Mouse (Mus musculus): ENCODE data around the gene Msantd4. TPM values are rescaled to one million over a fixed set of nuclear protein-coding genes. Genes with fewer than 3 reads are reported as not detected.
"Not testable (repeated sequence)": the region's sequence is repeated elsewhere in the genome, so short reads cannot be mapped to it uniquely, and the experiment has no call there.

Gene Msantd4
- 71.9 and 72.0 TPM in 2 replicates for polyA plus RNA-seq (2014; fragmentation: Nextera tagmentation; extraction: Ambion mirVana)

DNA sequence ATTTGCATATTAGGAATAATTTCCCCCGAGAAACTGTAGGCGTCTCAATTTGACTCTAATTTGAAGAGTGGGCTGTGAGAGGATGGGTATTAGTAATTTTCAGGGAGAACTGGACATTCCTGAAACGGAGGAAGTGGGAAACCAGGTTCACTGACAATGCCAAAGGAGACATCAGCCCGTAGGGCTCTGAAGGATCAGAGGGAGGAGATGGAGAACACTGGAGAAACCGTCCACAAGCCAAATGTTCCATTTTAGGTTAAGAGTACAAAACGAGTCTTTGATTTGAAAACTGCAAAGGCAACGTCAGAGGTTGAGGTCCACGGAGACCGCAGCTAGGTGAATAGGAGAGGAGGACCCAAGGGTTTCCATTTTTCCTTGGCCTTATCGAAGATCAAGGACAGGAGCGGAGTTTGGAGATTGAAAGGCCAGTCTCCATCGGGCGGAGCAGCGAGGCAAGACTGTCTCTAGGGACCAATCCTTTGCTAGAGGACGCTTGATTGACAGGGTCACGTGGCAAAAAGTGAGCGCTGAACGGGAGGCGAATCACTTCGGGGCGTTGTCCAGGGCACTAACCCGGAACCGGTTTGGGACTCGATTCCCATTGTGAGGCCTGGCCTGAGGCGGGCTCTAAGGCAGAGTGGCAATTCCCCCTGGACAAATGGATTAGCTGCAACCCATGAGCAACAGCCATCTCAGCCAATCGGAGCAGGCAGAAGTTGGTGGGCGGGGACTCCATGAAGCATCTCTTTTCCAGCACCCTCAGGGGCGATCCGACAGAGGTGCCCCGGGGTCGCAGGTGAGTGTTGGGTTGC is at the start of gene Msantd4:
Gene Msantd4, plus strand, starts transcription at position 735 of the 812 bp plus-strand sequence.
- DNase-seq (ENCODE audit: low spot score), result peak; percentile 100
- H3K27ac ChIP-seq (ENCODE audit: low read depth, low read length), result peak within 1 kb of the TSS; percentile 84
- H3K27me3 ChIP-seq (replicated peaks; ENCODE audit: control insufficient read depth, insufficient read depth, low read length), result no peaks in the 10 kb centered on the region
- peaks cover 15% of the 10 kb centered on the region for H3K4me1 ChIP-seq (ENCODE audit: control insufficient read depth, insufficient read depth, low read length)
- ATAC-seq, result peak; percentile 100
- H3K9ac ChIP-seq (ENCODE audit: low read length), result peak within 1 kb of the TSS; percentile 77
- WGBS, result under 1% methylated on average over 31 of the region's 31 CpGs
- H3K9me3 ChIP-seq (replicated peaks; ENCODE audit: control insufficient read depth, low read length), result no peaks in the 10 kb centered on the region
- H3K36me3 ChIP-seq (ENCODE audit: control insufficient read depth, insufficient read depth, low read length), result peaks cover 3% of the 10 kb centered on the region
- H3K4me3 ChIP-seq (ENCODE audit: low read depth, low read length), result peak within 1 kb of the TSS; percentile 73
- H3K4me2 ChIP-seq (ENCODE audit: low read length), result peak within 1 kb of the TSS; percentile 67

DNA sequence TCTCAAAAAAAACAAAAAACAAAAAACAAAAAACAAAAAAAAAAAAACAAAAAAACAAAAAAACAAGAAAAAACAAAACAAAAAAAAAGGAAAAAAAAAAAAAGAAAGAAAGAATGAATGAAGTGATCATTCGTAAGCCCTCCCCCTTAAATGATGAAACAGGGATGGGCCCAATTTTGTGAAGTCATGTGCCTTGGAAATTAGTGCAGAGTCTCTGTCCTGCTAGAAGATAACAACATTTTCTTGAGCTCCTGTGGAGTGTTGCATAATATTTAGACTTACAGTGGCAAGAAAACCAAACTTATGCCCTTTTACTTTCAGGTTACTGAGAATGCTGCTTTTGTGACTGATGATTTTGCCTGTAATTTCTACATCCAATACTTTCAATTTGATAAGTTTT is 23.2 kb upstream of the Msantd4 start:
- no peaks in the 10 kb centered on the region for H3K4me1 ChIP-seq (ENCODE audit: control insufficient read depth, insufficient read depth, low read length)
- H3K36me3 ChIP-seq (ENCODE audit: control insufficient read depth, insufficient read depth, low read length), result no peaks in the 10 kb centered on the region
- no peak overlapping the region for H3K4me3 ChIP-seq (ENCODE audit: low read depth, low read length)
- no peak overlapping the region for H3K9ac ChIP-seq (ENCODE audit: low read length)
- no peak for DNase-seq (ENCODE audit: low spot score)
- 94% methylated on average over 1 of the region's 1 CpGs for WGBS
- H3K4me2 ChIP-seq (ENCODE audit: low read length), result no peak overlapping the region
- no peak for ATAC-seq
- no peaks in the 10 kb centered on the region for H3K27me3 ChIP-seq (replicated peaks; ENCODE audit: control insufficient read depth, insufficient read depth, low read length)
- no peak overlapping the region for H3K27ac ChIP-seq (ENCODE audit: low read depth, low read length)
- H3K9me3 ChIP-seq (replicated peaks; ENCODE audit: control insufficient read depth, low read length), result no peaks in the 10 kb centered on the region

GRCm38 (mm10) chr9:4376640-4377120 is 318 bp downstream of the Msantd4 start:
- Histone ChIP-seq H3K4me2 (ENCODE audit: low read length) (peak overlapping the region; percentile 61), H3K4me3 (ENCODE audit: low read depth, low read length) (peak overlapping the region; percentile 73), H3K9ac (ENCODE audit: low read length) (peak overlapping the region; percentile 77), H3K27ac (ENCODE audit: low read depth, low read length) (peak overlapping the region; percentile 69; the same call in 1 of the 2 replicates), H3K36me3 (ENCODE audit: control insufficient read depth, insufficient read depth, low read length) (peaks cover 3% of the 10 kb centered on the region), H3K4me1 (ENCODE audit: control insufficient read depth, insufficient read depth, low read length) (peaks cover 15% of the 10 kb centered on the region), H3K27me3 (replicated peaks; ENCODE audit: control insufficient read depth, insufficient read depth, low read length) (no peaks in the 10 kb centered on the region), H3K9me3 (replicated peaks; ENCODE audit: control insufficient read depth, low read length) (no peaks in the 10 kb centered on the region)
- under 1% methylated on average over 15 of the region's 15 CpGs for WGBS
- no peak for ATAC-seq
- no peak for DNase-seq (ENCODE audit: low spot score)

DNA sequence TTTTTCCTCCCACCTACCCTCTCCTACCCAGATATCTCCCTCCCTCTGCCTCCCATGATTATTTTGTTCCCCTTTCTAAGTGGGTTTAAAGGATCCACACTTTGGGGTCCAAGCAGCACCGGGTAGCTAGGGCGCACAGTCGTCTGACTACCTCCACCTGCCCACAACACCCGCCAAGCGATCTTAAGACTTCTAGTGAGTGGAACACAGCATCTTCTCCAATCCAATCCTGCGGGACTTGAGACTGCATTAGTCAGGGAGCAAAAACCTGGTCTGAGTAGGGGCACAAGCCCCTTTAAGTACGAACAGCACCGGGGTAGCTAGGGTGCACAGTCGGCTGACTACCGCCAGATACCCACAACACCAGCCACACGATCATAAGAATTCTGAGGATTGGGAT is 24.4 kb downstream of the Msantd4 start:
- 96% methylated on average over 11 of the region's 11 CpGs for WGBS
- ATAC-seq, result not testable (repeated sequence)

More for the DNA sequence above, 24.4 kb downstream of the Msantd4 start:
- not testable (repeated sequence) for H3K9ac ChIP-seq (ENCODE audit: low read length); H3K27me3 ChIP-seq (replicated peaks; ENCODE audit: control insufficient read depth, insufficient read depth, low read length); H3K4me2 ChIP-seq (ENCODE audit: low read length); DNase-seq (ENCODE audit: low spot score); H3K36me3 ChIP-seq (ENCODE audit: control insufficient read depth, insufficient read depth, low read length); H3K9me3 ChIP-seq (replicated peaks; ENCODE audit: control insufficient read depth, low read length); H3K27ac ChIP-seq (ENCODE audit: low read depth, low read length); H3K4me1 ChIP-seq (ENCODE audit: control insufficient read depth, insufficient read depth, low read length); H3K4me3 ChIP-seq (ENCODE audit: low read depth, low read length)

Small RNAs within 50 kb of the gene (microRNA-seq; reads per million reads assigned to microRNA genes)
- not detected for gene Gm23992

Other genes starting within 250 kb of the Msantd4 start
- gene Aasdhppt, start 67.1 kb upstream of the Msantd4 start, polyA plus RNA-seq (2014; fragmentation: Nextera tagmentation; extraction: Ambion mirVana), result 32.9 and 40.5 TPM in 2 replicates
- 6.6 and 8.3 TPM in 2 replicates for gene Kbtbd3, start 66.7 kb upstream of the Msantd4 start, polyA plus RNA-seq (2014; fragmentation: Nextera tagmentation; extraction: Ambion mirVana)

All from forebrain, embryonic 14.5 days (tissue).